Mouse (Mus musculus) stomach, embryonic 15.5 days (tissue): Measurements from ENCODE around the gene Zmiz1. TPM values are rescaled to one million over a fixed set of nuclear protein-coding genes. Genes with fewer than 3 reads are reported as not detected.

ENCODE experiments used
- ATAC-seq: fragments of 200-750 bp; cut with Nextera tagmentation; 2 replicates; pipeline ENCODE4 v1.8.0; 2017; ENCODE audit warnings: low read depth, moderate number of reproducible peaks, moderate TSS enrichment; ENCODE audit not compliant: insufficient read depth, low FRiP score
- H3K27ac ChIP-seq: fragments of 300-500 bp; sonication (generic); 2 replicates; pipeline ENCODE4 v1.5.1; 2015; ENCODE audit warnings: mild to moderate bottlenecking, inconsistent platforms
- H3K27me3 ChIP-seq: fragments of 300-500 bp; sonication (generic); replicated peaks from 2 replicates; pipeline ENCODE4 v1.6.1; 2015; ENCODE audit warnings: inconsistent platforms
- H3K36me3 ChIP-seq: fragments of 300-500 bp; sonication (generic); 2 replicates; pipeline ENCODE4 v1.6.1; 2015; ENCODE audit warnings: inconsistent platforms
- H3K4me1 ChIP-seq: fragments of 300-500 bp; sonication (generic); 2 replicates; pipeline ENCODE4 v1.6.1; 2015; ENCODE audit warnings: inconsistent platforms
- H3K4me2 ChIP-seq: fragments of 300-500 bp; sonication (generic); 2 replicates; pipeline ENCODE4 v1.6.1; 2015; ENCODE audit warnings: mild to moderate bottlenecking, inconsistent platforms
- H3K4me3 ChIP-seq: fragments of 300-500 bp; sonication (generic); replicated peaks from 2 replicates; pipeline ENCODE4 v1.5.1; 2015; ENCODE audit warnings: inconsistent platforms
- H3K9ac ChIP-seq: fragments of 300-500 bp; sonication (generic); 2 replicates; pipeline ENCODE4 v1.6.1; 2015; ENCODE audit warnings: inconsistent platforms
- H3K9me3 ChIP-seq: fragments of 300-500 bp; sonication (generic); 2 replicates; pipeline ENCODE4 v1.6.1; 2016; ENCODE audit warnings: inconsistent platforms
- WGBS: fragments of 180-500 bp; shearing (Covaris S2); methylation state at CpG from one replicate; pipeline ENCODE4 v1.1.7; 2015; 5-methylcytosine and 5-hydroxymethylcytosine counted together
- polyA plus RNA-seq: library from polyadenylated mRNA; unstranded; fragments of >200 nt; fragmentation: Nextera tagmentation; extraction: Ambion mirVana; gene quantifications from 2 replicates; pipeline ENCODE4 v1.2.1, GENCODE M21; 2015

The Zmiz1 gene
- polyA plus RNA-seq, 1 experiment from 2014 or later, result 29.0 TPM

- no peak overlapping the region for H3K9ac ChIP-seq
- 67% methylated on average over 4 of the region's 4 CpGs for WGBS
- no peak for ATAC-seq
- H3K4me2 ChIP-seq, result no peak overlapping the region
- peaks cover 39% of the 10 kb centered on the region for H3K4me1 ChIP-seq
- no peaks in the 10 kb centered on the region for H3K27me3 ChIP-seq
- H3K27ac ChIP-seq, result no peak overlapping the region
- no peaks in the 10 kb centered on the region; the same call in 1 of the 2 replicates for H3K36me3 ChIP-seq
- no peak overlapping the region for H3K4me3 ChIP-seq
- no peaks in the 10 kb centered on the region for H3K9me3 ChIP-seq
Measured at GRCm38 (mm10) chr14:25562447-25562846, 103.5 kb downstream of the Zmiz1 start.

GRCm38 (mm10) chr14:25562909-25563308 is 103.9 kb downstream of the Zmiz1 start:
- no peaks in the 10 kb centered on the region for H3K27me3 ChIP-seq
- no peak overlapping the region for H3K9ac ChIP-seq
- 53% methylated on average over 7 of the region's 7 CpGs for WGBS
- no peak for ATAC-seq
- H3K4me1 ChIP-seq, result peaks cover 35% of the 10 kb centered on the region
- no peak overlapping the region for H3K27ac ChIP-seq
- H3K9me3 ChIP-seq, result no peaks in the 10 kb centered on the region
- no peaks in the 10 kb centered on the region; the same call in 1 of the 2 replicates for H3K36me3 ChIP-seq
- H3K4me2 ChIP-seq, result no peak overlapping the region
- no peak overlapping the region for H3K4me3 ChIP-seq

- Histone ChIP-seq H3K4me2 (no peak overlapping the region), H3K9ac (no peak overlapping the region), H3K9me3 (no peaks in the 10 kb centered on the region), H3K36me3 (no peaks in the 10 kb centered on the region; the same call in 1 of the 2 replicates), H3K27ac (peak overlapping the region; percentile 62), H3K4me3 (no peak overlapping the region), H3K27me3 (no peaks in the 10 kb centered on the region), H3K4me1 (peaks cover 31% of the 10 kb centered on the region)
- whole genome bisulfite sequencing, result 69% methylated on average over 8 of the region's 8 CpGs
- no peak for ATAC-seq
Measured at GRCm38 (mm10) chr14:25564577-25564976, 105.6 kb downstream of the Zmiz1 start.

- Histone ChIP-seq H3K27me3 (no peaks in the 10 kb centered on the region), H3K4me1 (peaks cover 31% of the 10 kb centered on the region), H3K36me3 (no peaks in the 10 kb centered on the region), H3K4me3 (no peak overlapping the region), H3K27ac (peak overlapping the region; percentile 62), H3K9me3 (no peaks in the 10 kb centered on the region), H3K9ac (no peak overlapping the region), H3K4me2 (no peak overlapping the region)
- 23% methylated on average over 11 of the region's 11 CpGs for WGBS
- ATAC-seq, result peak; percentile 59; the same call in 1 of the 2 replicates
Measured at GRCm38 (mm10) chr14:25565344-25566088, 106.5 kb downstream of the Zmiz1 start.

GRCm38 (mm10) chr14:25567245-25567644 is 108.3 kb downstream of the Zmiz1 start:
- H3K27ac ChIP-seq, result no peak overlapping the region
- H3K4me2 ChIP-seq, result no peak overlapping the region
- no peak overlapping the region for H3K9ac ChIP-seq
- ATAC-seq, result no peak
- 54% methylated on average over 3 of the region's 3 CpGs for WGBS
- no peak overlapping the region for H3K4me3 ChIP-seq
- no peaks in the 10 kb centered on the region for H3K9me3 ChIP-seq
- no peaks in the 10 kb centered on the region for H3K27me3 ChIP-seq
- peaks cover 19% of the 10 kb centered on the region for H3K4me1 ChIP-seq
- H3K36me3 ChIP-seq, result peaks cover 7% of the 10 kb centered on the region; the same call in 1 of the 2 replicates

GRCm38 (mm10) chr14:25567837-25568236 is 108.9 kb downstream of the Zmiz1 start:
- no peaks in the 10 kb centered on the region for H3K9me3 ChIP-seq
- no peak overlapping the region for H3K4me2 ChIP-seq
- peak; percentile 27; the same call in 1 of the 2 replicates for ATAC-seq
- H3K4me3 ChIP-seq, result no peak overlapping the region
- H3K27me3 ChIP-seq, result no peaks in the 10 kb centered on the region
- peaks cover 12% of the 10 kb centered on the region; the same call in 1 of the 2 replicates for H3K36me3 ChIP-seq
- WGBS, result 79% methylated on average over 2 of the region's 2 CpGs
- no peak overlapping the region for H3K27ac ChIP-seq
- H3K4me1 ChIP-seq, result peaks cover 14% of the 10 kb centered on the region
- H3K9ac ChIP-seq, result no peak overlapping the region

- H3K4me3 ChIP-seq, result no peak overlapping the region
- H3K27ac ChIP-seq, result no peak overlapping the region
- no peak overlapping the region for H3K9ac ChIP-seq
- H3K4me1 ChIP-seq, result peaks cover 19% of the 10 kb centered on the region
- 42% methylated on average over 16 of the region's 16 CpGs for WGBS
- H3K36me3 ChIP-seq, result peaks cover 27% of the 10 kb centered on the region; the same call in 1 of the 2 replicates
- no peak overlapping the region for H3K4me2 ChIP-seq
- no peaks in the 10 kb centered on the region for H3K27me3 ChIP-seq
- ATAC-seq, result no peak; the same call in 1 of the 2 replicates
- H3K9me3 ChIP-seq, result no peaks in the 10 kb centered on the region
Measured at GRCm38 (mm10) chr14:25574047-25574870, 115.3 kb downstream of the Zmiz1 start.

- 79% methylated on average over 3 of the region's 3 CpGs for WGBS
- H3K9me3 ChIP-seq, result no peaks in the 10 kb centered on the region
- H3K36me3 ChIP-seq, result peaks cover 33% of the 10 kb centered on the region
Measured at GRCm38 (mm10) chr14:25576642-25577041, 117.7 kb downstream of the Zmiz1 start.

GRCm38 (mm10) chr14:25577431-25577830 is 118.4 kb downstream of the Zmiz1 start:
- peak; percentile 6; the same call in 1 of the 2 replicates for ATAC-seq
- Histone ChIP-seq H3K9me3 (no peaks in the 10 kb centered on the region), H3K9ac (no peak overlapping the region), H3K36me3 (peaks cover 30% of the 10 kb centered on the region), H3K27ac (0 out of 2 replicates have a peak overlapping the region, but pooled peaks have one; percentile 9), H3K27me3 (no peaks in the 10 kb centered on the region), H3K4me1 (peaks cover 19% of the 10 kb centered on the region), H3K4me3 (no peak overlapping the region), H3K4me2 (no peak overlapping the region)
- 55% methylated on average over 3 of the region's 3 CpGs for WGBS

More at GRCm38 (mm10) chr14:25576642-25577041, 117.7 kb downstream of the Zmiz1 start:
- ATAC-seq, result no peak
- Histone ChIP-seq H3K27me3 (no peaks in the 10 kb centered on the region), H3K27ac (peak overlapping the region; percentile 26; the same call in 1 of the 2 replicates), H3K4me3 (no peak overlapping the region), H3K9ac (no peak overlapping the region), H3K4me1 (peaks cover 19% of the 10 kb centered on the region), H3K4me2 (no peak overlapping the region)

GRCm38 (mm10) chr14:25579597-25579996 is 120.6 kb downstream of the Zmiz1 start:
- no peaks in the 10 kb centered on the region for H3K9me3 ChIP-seq
- no peak for ATAC-seq
- peaks cover 13% of the 10 kb centered on the region for H3K4me1 ChIP-seq
- no peak overlapping the region for H3K4me2 ChIP-seq
- no peak overlapping the region for H3K4me3 ChIP-seq
- WGBS, result 84% methylated on average over 7 of the region's 7 CpGs
- peaks cover 28% of the 10 kb centered on the region for H3K36me3 ChIP-seq
- no peak overlapping the region for H3K27ac ChIP-seq
- no peaks in the 10 kb centered on the region for H3K27me3 ChIP-seq
- H3K9ac ChIP-seq, result no peak overlapping the region

- H3K4me2 ChIP-seq, result no peak overlapping the region
- H3K4me3 ChIP-seq, result no peak overlapping the region
- H3K9ac ChIP-seq, result no peak overlapping the region
- no peaks in the 10 kb centered on the region for H3K9me3 ChIP-seq
- no peak overlapping the region for H3K27ac ChIP-seq
- H3K36me3 ChIP-seq, result peaks cover 29% of the 10 kb centered on the region
- H3K27me3 ChIP-seq, result no peaks in the 10 kb centered on the region
- WGBS, result 71% methylated on average over 1 of the region's 1 CpGs
- H3K4me1 ChIP-seq, result peaks cover 18% of the 10 kb centered on the region
- ATAC-seq, result no peak
Measured at GRCm38 (mm10) chr14:25580397-25580796, 121.4 kb downstream of the Zmiz1 start.

GRCm38 (mm10) chr14:25582603-25583002 is 123.6 kb downstream of the Zmiz1 start:
- Histone ChIP-seq H3K36me3 (peaks cover 19% of the 10 kb centered on the region), H3K4me2 (no peak overlapping the region), H3K9ac (no peak overlapping the region), H3K9me3 (no peaks in the 10 kb centered on the region), H3K27me3 (no peaks in the 10 kb centered on the region), H3K4me1 (peaks cover 36% of the 10 kb centered on the region), H3K27ac (no peak overlapping the region), H3K4me3 (no peak overlapping the region)
- 90% methylated on average over 6 of the region's 6 CpGs for WGBS
- ATAC-seq, result no peak
